Mouse (Mus musculus) urinary bladder, adult 2 months (tissue): ENCODE measurements around the gene Hspa2. TPM values are rescaled to one million over a fixed set of nuclear protein-coding genes. Genes with fewer than 3 reads are reported as not detected.

Experiments
- DNase-seq: peaks from one replicate; pipeline ENCODE4 v3.0.0; 2022; ENCODE audit warnings: low spot score
- polyA plus RNA-seq: library from polyadenylated mRNA; depleted of rRNA; stranded (reverse); fragments of >200 nt; gene quantifications from 2 replicates; pipeline ENCODE4 v1.2.3, GENCODE M21; 2012; rRNA removed

Hspa2 gene
- 52.9 and 65.7 TPM in 2 replicates for polyA plus RNA-seq

GRCm38 (mm10) chr12:76403886-76404537 lies at the start of gene Hspa2:
TSS of gene Hspa2 (plus strand) at chr12:76404176.
- DNase-seq, result peak; percentile 100

GRCm38 (mm10) chr12:76360868-76361267 lies 43.1 kb upstream of the Hspa2 start:
- no peak for DNase-seq

GRCm38 (mm10) chr12:76361405-76362302 lies 42.3 kb upstream of the Hspa2 start:
- DNase-seq, result no peak

- DNase-seq, result no peak
Measured at GRCm38 (mm10) chr12:76362303-76362676, 41.7 kb upstream of the Hspa2 start.

- DNase-seq, result no peak
Measured at GRCm38 (mm10) chr12:76366276-76366675, 37.7 kb upstream of the Hspa2 start.

- no peak for DNase-seq
Measured at GRCm38 (mm10) chr12:76367096-76367995, 36.6 kb upstream of the Hspa2 start.

GRCm38 (mm10) chr12:76368201-76368789 lies 35.7 kb upstream of the Hspa2 start:
- no peak for DNase-seq

- DNase-seq, result no peak
Measured at GRCm38 (mm10) chr12:76368790-76369205, 35.2 kb upstream of the Hspa2 start.

GRCm38 (mm10) chr12:76369206-76369977 lies 34.6 kb upstream of the Hspa2 start, which contains the start of gene Zbtb25:
TSS of gene Zbtb25 (minus strand) at chr12:76369602.
- peak; percentile 70 for DNase-seq

GRCm38 (mm10) chr12:76369978-76370830 lies 33.8 kb upstream of the Hspa2 start, which contains the start of gene Zbtb1:
TSS of gene Zbtb1 (plus strand) at chr12:76370266.
- peak; percentile 86 for DNase-seq

GRCm38 (mm10) chr12:76370831-76371571 lies 33.0 kb upstream of the Hspa2 start:
- DNase-seq, result peak; percentile 70

GRCm38 (mm10) chr12:76372046-76372445 lies 31.9 kb upstream of the Hspa2 start:
- no peak for DNase-seq

GRCm38 (mm10) chr12:76372881-76373818 lies 30.8 kb upstream of the Hspa2 start:
- DNase-seq, result no peak

GRCm38 (mm10) chr12:76373991-76374390 lies 30.0 kb upstream of the Hspa2 start:
- DNase-seq, result no peak

GRCm38 (mm10) chr12:76374911-76375310 lies 29.1 kb upstream of the Hspa2 start:
- no peak for DNase-seq

GRCm38 (mm10) chr12:76375506-76375905 lies 28.5 kb upstream of the Hspa2 start:
- no peak for DNase-seq

- DNase-seq, result no peak
Measured at GRCm38 (mm10) chr12:76376649-76377048, 27.3 kb upstream of the Hspa2 start.

- DNase-seq, result no peak
Measured at GRCm38 (mm10) chr12:76377059-76377458, 26.9 kb upstream of the Hspa2 start.
